Mouse (Mus musculus) kidney, adult 2 months (tissue): Measurements from ENCODE around the gene Gusb.

Source experiments
- CTCF ChIP-seq: fragments of 200-500 bp; conservative IDR thresholded peaks from 2 replicates; pipeline ENCODE4 v1.5.1; 2011; ENCODE audit warnings: low read depth, mild to moderate bottlenecking, control low read depth, low read length, moderate library complexity, mixed read lengths; ENCODE audit not compliant: insufficient read depth, insufficient read length
- POLR2A ChIP-seq: fragments of 200-500 bp; IDR thresholded peaks from one replicate; pipeline ENCODE4 v1.6.1; 2011; ENCODE audit warnings: low read depth, low read length, control low read depth

GRCm38 (mm10) chr5:129980216-129980615 is 22.6 kb downstream of the Gusb start:
- TF ChIP-seq POLR2A (no peak), CTCF (no peak)
